Mouse (Mus musculus): ENCODE measurements around the gene Gp9.

The Gp9 gene

DNA sequence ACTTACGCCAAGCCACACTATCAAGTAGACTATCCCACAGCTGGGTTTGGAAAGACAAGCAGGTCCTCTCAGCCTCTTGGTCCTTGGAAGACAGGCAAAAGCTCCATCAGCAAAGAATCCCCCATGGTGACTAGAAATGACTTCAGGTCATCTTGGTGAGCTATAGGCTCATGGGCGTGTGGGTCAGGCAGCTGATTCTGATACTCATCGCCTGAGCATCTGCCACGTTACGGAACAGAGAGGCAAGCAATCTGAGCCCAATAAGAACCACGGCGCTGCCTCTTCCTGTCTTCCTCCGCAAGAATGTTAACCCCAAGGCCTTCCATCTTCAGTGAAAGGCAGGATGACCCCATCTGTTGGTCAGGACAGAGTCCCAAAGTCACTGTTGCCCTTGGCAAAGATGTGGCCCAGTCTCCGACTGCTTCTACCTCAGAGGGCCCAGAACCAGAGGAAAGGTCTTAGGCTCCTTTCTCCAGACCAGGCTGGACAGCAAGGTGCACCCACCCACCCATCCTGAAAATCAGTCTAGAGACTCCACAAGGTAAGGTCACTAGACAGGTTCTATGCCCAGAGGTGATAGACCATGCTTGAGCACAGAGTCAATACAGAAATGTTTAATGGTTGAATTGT is 10.5 kb downstream of the Gp9 start:
- no peak for DNase-seq

DNA sequence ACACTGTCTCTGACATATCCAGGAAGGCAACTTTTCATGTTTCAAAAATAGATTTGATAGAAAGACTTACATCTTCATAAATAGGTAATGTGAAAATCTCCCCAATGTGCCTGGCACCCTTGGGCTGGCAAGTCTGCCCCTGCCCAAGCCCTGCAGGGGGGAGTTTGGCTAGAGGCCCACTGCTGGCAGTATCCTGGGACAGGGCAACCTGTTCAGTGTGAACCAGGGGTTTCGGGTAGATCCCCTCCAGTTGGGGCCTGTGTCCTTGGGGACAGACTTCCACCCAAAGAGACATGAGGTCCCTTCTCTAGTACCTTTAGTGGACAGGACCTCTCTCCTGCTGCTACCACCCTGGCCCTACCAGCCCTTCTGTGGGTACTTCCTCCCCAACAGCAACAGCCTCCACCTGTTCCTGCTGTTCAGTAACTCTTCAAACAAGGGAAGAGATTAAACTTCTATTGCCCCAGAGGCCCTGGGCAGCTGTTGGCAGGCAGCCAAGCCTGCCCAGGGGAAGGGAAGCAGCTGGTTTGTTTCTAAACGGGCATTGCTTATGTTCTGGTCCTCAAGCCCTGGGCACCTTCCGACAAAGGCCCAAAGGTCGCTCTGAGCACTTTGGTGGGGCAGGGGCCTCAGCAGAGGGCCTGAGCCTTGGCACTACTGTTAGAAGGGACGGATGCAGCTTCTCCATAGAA is 11.2 kb downstream of the Gp9 start:
- peak; percentile 73 to 82 for DNase-seq

DNA sequence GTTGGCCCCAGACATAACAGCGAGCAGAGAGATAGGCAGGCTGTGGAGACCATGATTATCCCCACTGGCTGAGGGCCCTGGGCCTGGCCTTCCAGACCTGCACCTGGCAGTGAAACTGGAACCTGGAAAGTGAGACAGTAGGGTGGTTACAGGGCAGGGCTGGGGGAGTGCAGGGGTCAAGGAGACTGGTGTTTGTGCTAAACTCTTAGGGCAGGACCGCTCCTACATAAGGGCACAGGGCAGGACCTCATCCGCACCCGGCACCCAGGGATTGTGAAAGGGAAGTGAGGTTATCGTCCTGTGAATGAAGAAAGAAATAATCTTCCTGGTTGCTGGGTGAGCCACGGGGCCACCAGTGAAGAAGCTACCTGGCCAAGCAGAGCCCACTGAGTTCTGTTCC is 11.9 kb downstream of the Gp9 start:
- DNase-seq, result no peak

DNA sequence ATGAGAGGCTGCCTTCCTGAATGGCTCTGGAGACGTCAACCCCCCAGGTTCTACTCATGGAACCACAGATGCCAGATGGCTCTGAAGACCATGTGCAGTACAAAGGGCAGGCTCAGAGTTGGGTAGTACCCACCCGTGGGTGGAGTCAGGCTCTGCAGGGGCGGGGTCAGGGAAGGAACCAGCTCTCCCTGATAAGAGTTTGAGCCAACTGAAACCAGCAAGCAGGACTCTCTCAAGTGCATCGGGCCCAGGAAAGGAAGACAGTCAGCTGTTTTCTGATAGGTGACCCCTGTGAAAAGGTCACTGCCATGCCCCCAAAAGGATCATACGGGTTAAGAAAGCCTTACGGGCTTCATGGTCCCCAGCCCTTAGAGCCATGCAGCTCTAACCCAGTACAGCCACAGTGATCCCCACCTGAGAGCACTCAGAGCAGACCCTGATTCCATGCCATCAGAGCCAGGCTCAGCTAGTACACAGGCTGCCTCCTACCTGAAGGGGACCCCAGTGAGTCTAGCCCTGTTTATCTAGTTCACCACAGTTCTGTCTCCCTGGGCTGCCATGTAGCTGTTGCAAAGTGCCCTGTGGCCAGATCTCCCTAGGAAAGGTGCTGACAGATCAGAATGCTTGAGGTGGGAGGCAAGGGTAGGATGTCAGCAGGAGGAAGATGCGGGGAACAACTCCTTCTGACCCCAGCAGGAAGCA is 13.1 kb downstream of the Gp9 start:
- DNase-seq, result peak in 1 of 2 experiments; percentile 58

DNA sequence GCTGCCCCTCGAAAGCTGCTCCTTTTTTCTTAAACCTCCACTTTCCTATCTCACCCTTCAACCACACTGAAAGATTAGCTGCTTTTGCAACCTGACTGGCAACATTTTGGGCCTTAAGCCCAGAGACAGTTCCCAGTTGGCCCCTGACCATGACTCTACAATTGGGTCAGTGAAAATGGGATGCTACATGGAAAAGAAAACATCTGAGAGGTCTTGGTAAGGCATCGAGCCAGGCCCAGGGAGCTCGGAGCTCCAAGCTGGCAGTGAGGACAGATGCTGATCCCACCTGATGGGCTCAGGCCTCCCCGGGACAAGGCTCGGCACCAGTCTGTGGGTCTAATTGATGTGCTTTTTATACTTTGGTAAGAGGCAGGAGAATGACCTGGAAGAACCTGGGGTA is 14.0 kb downstream of the Gp9 start:
- DNase-seq, result no peak

DNA sequence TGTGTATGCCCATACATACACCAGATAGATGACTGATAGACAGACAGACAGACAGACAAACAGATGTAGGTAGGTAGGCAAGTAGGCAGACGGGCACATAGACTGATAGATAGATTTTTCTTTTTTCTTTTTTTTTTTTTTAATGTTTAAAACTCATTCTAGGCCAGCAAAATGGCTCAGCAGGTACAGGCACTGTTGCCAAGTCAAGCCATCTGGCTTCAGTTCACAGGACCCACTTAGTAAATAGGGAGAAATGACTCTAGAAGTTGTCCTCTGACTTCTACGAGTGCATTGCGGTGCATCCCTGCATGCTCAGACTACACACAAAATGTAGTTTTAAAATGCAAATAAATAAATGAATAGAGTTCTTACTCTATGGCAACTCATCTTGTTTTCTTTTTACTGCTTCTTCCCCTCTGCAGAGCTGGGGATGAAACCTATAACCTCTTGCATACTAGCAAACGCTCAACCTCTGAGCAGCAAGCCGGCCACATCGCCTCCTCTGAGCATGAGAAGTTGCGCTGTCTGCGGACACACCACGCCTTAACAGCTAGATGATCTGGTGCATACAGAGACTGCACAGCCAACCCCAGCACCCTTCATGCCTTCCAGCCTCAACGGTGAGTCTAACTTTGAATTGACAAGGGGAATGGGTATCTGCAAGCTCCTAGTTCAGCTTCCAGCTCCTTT is 16.1 kb downstream of the Gp9 start:
- DNase-seq, result no peak

DNA sequence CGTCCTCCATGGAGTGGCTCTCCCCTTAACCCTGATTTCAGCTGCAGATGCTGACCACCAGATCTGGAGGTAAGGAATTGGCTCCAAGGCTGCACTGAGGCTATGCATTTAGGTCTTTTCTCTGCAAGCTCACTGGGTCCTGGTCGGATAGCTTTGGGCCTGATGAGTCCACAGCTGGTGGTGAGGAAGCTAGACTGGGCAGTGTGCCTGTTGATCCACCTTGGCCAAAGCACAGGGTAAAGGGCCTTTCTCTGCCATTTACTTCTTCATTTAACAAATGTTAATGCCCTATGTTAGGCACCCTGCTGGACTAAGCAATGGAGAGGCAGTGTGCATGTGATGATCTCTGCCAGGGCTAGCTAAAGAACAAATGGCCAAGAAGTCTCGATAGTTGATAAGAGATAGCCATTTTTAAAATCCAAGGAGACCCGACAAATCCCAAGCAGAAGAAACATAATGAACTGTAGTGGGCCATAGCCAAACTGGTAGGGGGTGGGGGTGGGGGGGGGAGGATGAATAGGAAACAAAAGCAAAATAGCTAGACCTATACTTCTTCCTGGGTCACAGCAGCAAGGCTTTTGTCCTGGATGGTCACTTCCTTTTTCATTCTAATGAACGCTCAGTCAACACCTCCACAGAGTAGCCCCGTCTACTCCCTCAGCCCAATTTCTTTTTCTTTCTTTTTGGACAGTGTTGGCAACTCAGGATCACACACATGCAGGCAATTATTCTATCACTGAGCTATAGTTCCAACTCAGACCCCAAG is 17.7 kb downstream of the Gp9 start:
- DNase-seq, result no peak

DNA sequence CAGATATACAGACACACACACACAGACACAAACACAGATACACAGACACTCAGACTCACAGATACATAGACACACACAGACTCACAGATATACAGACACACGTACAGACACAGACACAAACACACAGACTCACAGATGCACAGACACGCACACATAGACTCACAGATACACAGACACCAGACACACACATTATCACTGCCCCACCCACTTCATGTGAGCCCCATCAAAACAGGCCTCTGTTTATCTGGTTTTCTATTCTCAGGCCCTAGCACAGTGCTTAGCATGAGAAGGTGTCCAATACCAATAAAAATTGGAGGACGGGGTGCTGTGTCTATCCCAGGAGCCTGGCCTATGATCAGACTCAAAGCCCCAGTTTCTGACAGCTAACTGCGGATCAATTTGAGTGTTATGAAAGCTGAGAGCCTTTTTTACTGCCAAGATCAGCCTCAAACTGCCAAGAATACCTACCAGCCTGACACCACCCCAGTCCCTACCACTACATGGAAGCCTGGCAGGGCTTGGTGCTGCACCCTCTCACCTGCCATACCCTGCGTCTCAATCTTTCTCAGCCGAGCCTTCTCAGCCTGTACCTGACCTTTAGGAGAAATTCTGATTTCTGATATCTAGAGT is 18.5 kb downstream of the Gp9 start:
- DNase-seq, result no peak

DNA sequence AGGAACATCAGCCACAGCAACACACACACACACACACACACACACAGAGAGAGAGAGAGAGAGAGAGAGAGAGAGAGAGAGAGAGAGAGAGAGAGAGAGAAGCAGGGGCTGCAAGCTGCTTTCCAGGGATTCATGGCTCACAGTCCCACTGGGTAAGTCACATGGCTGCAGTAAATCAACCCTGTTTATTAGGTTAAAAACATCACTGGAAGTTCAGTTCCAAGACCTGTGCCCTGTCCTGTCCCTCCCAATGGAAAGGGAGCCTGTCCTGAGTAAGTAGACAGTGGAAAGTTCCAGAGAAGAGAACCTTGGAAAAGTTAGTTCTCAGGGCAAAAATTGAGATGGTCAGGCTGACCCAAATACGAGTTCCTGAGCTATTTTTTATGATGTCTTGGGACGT is 19.4 kb downstream of the Gp9 start:
- DNase-seq, result no peak

DNA sequence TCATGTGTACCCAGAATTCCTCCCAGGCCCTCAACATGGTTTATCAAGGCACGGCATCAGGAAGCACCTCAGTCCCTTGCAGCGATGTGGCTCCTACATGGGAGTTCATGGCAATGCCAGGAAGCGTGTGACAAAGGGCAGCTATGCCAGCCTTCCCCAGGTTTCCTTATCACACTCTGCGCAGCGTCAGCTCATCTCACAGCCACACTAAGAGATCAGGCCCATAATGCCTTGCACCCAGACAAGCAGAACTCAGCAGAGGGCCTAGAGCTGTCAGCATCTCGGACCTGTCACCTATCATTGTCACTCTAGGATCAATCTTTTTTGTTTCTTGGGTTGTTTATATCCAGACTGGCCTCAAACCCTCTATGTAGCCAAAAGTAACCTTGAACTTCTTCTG is 21.7 kb downstream of the Gp9 start:
- DNase-seq, result no peak

DNA sequence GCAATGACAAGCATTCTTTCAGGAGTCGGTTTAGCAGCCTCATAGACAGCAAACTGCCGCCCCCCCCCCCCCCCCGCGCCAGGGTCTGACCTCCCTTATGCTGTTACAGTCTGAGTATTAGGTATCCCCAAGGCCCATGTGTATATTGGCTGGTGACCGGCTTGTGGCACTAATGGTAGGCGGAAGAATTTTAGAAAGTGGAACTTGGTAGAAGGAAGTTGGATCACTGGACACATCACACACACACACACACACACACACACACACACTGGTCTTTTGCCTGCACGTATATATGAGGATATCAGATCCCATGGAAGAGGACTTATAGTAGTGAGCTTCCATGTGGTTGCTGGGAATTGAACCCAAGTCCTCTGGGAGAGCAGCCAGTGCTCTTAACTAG is 24.6 kb downstream of the Gp9 start:
- no peak for DNase-seq

DNA sequence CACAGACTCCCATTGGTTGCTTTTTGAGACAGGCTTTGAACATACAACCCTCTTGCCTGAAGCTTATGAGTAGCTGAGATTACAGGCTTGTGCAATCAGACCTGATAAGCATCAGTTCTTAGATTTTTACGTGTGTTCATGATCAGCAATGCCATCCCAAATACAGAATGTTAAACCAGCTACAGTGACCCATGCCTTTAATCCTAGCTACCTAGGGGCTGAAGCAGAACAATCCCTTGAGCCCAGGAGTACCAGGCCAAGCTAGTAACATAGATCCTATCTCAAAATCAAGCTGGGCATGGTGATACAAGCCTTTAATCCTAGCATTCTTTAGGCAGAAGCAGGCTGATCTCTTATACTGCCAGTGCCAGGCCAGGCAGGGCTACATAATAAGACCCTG is 26.2 kb downstream of the Gp9 start:
- no peak for DNase-seq

DNA sequence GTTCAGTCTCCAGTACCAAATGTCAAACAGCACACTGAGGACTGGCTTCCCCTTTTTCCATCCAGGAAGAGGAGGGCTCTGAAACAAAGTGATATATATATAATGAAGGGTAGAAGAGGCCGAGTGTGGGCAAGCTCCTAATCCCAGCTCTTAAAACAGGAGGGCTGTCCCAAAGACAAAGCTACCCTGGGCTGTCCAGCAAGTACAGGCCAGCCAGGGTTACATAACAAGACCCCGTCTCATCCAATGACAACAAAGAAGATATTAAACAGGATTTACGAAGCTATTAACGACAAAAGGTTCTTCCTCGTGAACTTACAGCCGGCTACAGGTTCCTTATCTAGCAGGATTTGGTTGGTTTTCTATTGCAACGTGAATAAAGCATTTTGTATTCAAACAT is 27.0 kb downstream of the Gp9 start:
- DNase-seq, result no peak

DNA sequence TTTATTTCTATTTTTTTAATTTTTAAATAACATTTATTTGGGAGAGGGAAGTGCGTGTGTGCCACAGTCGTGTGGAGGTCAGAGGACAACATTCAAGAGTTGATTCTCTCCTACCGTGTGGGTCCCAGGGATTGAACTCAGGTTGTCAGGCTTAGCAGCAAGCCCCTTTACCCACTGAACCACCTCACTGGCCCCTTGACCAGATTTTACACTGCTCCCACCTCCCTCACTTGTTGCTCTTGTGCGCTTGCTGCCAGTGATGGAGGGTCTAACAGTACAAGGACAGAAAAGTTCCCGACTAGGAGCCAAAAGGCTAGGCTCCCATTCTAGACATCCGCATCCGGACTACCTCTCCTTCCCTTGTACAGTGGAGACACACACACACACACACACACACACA is 27.6 kb downstream of the Gp9 start:
- no peak for DNase-seq

DNA sequence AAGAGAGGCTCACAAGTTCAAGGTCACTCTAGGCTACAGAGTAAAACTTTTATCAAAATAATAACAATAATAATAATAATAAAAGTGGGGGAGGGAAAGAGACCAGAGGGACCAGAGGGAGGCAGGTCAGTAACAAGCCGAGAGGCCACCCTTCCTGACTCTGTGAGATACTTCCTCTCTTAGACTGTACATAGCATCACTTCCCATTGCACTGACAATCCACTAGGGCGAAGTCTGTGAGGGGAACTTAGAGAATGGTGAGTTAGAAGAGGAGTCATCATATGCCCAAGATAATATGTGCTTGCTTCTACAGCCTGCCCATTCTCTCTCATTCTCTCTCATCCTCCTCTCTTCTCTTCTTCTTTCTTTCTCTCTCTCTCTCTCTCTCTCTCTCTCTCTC is 28.2 kb downstream of the Gp9 start:
- DNase-seq, result no peak

DNA sequence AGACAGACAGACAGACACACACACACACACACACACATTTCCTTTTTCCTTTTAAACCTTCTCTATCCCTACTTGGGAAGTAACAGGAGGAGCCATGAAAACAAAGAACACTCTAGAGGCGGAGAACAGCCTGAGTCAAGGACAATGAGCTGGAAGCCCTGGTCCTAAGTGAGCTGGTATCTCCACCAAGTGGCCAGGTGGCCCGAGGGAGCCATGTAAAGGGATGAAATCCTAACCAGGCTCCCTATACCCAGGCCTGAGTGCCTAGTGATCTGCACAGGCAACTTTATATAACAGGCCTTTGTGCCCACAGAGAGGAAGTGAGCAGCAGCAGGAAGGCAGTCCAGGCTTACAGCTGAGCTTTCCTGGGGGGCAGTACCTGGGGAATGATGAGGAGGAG is 29.0 kb downstream of the Gp9 start:
- DNase-seq, result no peak

DNA sequence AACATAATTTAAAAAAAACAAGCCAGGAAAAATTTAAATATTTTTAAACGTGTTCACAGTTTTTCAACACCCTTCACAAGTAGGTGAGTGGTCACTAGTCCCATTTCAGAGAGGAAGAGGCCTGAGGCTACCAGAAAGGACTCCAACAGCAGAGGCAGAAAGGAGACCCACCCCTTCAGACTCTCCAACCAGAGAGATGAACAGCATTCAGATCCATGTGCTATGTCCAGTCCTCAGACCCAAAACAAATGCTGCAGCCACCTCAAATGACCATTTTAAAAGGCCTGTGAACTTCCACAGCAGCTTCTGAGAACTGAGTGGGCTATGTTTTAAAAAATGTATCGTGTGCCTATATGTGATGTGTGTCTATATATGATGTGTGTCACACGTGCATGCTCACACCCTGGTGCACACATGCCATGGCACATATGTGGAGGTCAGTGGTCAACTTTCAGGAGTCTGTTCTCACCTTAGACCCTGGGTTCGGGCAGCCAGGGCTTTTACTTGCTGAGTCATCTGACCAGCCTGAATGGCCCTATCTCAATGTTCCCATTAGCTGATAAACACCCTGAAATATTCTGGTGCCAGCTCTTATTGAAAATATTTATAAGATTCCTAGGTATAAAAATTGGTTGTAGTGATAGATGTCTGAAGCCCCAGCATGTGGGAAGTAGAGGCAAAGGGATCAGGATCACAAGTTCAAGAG is 30.0 kb downstream of the Gp9 start:
- no peak for DNase-seq

DNA sequence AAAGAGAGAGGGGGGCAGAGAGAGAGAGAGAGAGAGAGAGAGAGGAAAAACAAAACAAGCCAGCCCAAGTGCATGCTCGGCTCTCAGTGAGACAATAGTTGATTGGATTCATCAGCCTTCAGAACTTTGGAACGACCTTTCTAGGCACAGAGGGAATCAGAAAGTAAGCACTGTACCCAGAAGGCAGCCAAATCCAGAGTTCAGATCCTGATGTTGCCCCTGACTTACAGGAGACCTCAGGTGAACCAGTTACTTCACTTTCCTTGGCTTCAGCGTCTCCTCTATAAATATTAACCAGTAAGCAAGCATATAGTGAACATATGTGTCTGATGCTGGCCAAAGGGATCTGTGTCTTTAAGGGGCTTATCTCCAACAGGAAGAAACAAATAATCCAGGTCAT is 30.6 kb downstream of the Gp9 start:
- DNase-seq, result no peak

DNA sequence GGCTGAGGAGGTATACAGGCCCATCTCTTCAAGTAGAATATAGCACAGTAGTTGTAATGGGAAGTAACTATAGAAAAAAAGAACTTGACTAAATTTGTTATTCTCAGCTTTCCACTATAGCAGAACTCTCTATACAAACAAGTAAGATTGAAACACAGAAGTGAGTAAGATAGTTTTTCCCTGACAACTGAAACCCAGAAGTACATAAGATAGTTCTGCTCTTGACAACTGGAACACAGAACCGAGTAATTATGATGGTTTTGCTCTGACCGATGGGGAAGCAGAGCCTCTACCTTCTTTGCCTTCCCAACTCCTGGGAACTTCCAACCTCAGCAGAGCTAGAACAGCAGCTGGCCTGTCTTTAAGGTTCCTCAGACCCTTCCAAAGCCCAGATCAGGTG is 31.3 kb downstream of the Gp9 start:
- DNase-seq, result no peak

DNA sequence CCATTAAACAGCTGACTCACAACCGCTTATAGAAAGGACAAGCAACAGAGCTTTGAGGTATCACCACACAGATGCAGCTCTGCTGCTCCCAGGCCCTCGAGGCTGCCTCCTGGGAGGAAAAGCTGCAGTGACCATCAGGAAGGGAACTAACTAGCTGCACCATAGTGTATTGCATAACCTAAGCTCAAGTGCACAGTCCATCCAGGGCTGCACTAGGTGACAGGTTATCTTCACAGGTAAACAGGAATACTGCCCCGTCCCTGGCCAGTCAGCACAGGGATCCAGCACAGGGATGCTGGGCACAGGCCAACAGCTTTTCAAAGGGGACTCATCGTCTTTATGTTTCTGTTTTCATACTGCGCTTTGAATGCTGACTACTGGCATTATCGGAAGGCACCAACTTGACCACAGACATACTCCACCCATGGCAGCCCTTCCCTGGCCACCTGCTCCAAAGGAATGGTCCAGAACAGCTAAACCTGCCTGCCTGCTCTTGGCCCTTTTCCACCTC is 31.8 kb downstream of the Gp9 start:
- no peak for DNase-seq

DNA sequence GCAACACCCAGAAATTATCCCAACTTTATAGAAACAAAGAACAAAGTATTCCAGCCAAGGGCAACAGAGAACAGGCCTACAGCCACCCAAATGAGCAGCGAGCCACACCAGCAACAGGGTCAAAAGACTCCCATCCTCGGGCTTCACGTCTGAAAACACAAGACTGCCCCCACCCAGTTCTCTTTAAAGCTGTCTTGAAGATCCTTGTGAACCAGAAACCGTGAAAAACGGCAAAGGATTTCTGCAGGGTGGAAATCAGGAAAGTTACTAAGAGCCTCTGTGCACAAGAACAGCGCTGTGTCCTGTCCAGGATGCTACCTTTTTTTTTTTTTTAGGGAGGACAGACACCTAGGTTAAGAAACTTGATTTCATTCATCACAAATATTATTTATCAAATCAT is 32.4 kb downstream of the Gp9 start:
- DNase-seq, result no peak
